Mouse (Mus musculus): ENCODE measurements at regions not wholly inside any gene's neighbourhood (a gene's known extent, or its start where the extent isn't known, plus 50 kb on each side); places are given as distances from the start of the nearest gene placed in this dataset.

DNA sequence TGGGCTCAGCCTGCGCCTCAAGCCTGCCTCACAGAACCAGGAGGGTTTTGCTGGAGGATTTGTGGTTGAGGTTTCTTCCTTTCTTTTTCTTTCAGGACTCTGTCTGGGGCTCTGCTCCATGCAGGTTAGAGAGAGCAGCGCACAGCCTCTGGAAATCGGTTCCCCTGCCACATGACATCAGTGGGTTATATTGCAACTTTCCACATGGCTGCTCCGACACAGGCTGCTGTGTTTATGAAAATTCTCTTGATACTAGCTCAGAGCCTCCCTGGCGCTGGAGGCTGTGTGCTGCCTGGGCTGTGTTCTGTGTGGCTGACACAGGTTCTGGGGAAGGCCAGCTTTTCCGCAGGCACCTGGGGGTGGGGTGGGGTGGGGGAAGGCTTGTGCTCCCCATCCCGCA is 178.7 kb upstream of the Gm4791 start:
- in situ Hi-C loops (cut with MboI, MseI), result no loop called here

DNA sequence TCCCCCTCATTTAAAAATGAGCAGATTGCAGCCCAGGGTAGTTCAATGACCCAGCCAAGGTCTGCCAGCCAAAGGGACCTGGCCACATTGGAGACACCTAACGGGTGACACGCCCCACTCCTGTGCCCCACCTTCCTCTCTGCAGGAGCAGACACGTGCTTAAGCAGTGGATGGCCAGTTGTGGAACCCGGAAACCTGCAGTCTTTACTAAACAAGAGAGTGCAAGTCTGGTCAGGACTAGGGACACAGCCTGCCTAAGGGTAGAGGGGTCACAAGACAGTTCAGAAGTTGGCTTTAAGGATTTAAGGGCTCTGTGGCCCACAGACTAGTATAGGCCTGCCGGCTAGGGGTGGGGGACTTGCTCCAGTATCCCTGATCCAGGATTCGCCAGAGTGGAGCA is 179.2 kb upstream of the Gm4791 start:
- in situ Hi-C loops (cut with MboI, MseI), result no loop called here

DNA sequence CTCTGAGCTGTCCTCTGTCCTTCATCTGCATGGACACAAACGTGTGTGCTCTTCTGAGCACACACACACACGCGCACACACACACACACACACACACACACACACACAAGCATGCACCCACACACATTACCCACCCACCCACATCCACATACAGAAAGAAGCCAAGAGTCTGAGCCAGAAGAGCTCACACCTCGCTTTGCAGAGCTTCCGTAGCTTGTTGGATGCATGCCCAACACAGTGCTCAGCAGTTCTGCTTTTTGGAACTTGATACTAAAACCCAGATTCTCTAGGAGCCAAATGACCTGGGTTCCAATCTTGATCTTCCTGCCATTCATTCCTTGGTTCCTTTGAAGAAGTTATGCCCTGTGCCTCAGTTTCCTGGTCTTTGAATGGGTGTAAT is 182.4 kb upstream of the Gm4791 start:
- in situ Hi-C loops (cut with MboI, MseI), result no loop called here

DNA sequence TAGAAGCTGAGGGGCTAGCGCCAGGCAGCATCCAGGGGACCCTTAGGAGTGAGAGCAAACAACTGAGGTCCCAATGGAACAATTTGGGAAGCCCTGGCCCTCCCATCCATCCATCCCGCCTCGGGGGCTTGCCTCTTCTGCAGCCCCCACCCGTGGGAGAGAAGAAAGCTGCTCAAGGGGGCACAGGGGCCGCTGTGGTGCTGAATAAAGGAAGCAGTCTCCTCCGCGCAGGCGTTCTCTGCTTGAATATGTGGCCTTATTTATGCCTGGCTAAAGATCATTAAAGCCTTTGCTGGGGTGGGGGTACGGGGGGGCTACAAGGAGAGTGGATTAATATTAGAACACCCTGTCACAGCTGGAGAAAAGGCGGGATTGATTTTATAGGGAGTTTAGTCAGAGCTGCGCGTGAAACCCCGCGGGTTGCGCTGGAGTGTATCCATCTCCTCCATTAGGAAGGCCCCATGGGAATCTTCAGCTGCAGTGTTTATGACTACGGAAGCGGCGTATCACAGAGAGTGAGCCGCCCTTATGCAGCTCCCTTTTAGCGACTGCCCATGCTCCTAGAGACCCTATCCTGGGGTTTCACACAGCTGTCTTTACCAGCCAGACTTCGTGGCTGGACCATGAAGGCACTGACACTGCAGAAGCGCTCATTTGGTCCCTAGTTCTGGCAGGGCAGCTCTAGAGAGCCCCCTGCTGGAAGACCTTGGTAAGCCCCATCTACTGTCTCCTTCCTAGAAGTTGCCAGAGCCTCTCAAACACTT is 183.9 kb upstream of the Gm4791 start:
- in situ Hi-C loops (cut with MboI, MseI), result no loop called here

DNA sequence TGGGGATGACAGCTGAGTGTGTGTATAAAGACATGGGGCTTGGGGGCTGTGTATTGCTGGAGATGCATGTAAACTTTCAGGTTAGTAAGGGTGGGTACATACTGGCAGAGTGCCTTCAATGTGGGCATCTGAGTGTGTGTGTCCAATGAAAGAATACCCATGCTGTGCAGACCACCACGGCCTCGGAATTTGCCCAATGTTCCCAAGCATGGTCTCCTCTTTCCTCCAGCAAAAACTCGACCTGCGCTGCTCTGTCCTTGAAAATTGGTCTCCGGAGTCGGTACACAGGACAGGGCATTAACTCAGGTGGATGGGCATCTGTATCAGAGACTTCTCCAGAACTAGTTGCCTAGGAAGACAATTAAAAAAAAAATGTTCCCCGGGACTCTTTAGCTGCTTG is 188.3 kb upstream of the Gm4791 start:
- in situ Hi-C loops (cut with MboI, MseI), result no loop called here

DNA sequence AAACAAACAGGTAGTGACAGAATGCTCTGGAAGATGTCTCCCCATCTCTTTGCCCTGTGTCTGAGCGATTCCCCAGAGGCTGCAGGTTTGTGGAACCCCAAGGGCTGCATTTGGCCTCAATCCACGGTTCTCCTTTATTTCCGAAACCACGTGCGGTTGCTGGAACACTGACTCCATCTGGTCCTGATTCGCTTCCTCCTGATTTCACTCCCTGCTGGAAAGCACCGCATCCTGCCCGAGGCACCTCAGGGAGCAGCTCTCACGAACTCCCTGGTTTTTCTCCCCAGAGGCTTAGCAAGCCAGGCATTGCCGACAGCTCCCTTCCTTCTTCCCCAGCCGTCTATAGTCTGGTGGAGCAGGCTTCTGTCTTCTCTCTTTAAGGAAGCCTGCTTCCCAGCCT is 203.1 kb upstream of the Gm4791 start:
- in situ Hi-C loops (cut with MboI, MseI), result no loop called here

DNA sequence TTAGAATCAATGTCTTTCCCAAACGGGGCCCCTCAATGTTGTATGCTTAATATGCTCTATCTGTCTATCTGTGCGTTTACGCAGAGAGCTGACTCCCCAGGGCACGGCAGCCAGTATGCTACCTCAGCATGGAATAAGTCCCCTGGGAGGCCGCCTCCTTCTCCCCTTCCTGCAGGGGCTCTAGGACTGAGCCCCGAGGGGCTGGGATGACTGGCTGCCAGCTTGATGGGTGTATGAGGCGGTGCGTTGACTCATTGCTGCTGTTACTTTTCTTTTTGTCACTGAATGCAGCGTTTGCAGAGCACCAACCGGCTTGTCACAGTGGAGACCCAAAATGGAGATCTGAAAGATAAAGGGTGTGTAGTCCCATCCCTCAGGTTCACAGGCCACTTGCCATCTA is 209.5 kb upstream of the Gm4791 start:
- in situ Hi-C loops (cut with MboI, MseI), result no loop called here

DNA sequence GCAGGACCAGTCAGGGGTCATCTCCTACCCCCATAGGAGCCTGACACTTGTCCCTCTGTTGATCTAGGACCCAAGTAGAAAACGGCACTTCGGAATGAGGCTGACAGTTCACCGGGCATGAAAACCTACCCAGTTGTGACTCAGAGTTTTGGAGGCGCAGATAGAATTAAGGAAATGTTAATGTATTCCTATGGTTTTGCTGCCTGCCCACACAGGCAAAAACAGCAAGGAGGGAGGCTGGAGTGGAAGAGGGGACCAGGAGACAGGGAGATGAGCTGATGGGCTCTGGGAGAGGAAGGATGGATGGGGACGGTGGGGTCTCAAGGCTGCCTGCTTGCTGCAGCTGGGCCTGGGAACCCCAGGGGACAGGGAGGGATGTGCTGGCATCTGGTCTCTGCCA is 210.1 kb upstream of the Gm4791 start:
- in situ Hi-C loops (cut with MboI, MseI), result no loop called here

DNA sequence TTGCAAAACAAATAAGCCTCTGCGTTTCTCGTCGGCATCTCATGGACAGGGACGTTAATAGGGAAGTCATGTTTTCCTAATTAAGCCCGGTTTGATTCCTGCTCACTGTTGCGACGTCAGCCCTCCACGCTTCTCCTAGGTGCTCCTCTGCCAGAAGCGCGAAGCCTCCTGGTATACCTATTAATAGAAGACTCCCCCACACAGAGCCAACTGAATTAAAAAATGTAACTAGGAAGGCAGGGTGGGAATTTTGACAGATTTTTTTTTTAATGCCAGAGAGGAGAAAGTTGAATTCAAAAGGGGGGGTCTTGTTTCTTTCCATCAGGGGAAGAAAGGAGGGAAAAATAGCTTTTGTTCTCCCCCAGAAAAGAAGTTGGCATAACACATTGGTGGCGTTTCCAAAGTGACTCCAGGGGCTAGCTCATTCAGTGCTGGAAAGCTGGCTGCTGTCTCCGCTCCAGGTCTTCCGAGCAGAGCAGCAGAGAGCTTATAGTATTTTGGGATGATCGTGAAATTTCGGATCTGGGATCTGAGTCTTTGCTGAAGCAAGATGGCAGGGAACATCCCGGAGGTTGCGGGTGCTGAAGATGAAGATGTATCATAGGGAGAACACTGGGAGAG is 214.1 kb upstream of the Gm4791 start:
- in situ Hi-C loops (cut with MboI, MseI), result no loop called here

DNA sequence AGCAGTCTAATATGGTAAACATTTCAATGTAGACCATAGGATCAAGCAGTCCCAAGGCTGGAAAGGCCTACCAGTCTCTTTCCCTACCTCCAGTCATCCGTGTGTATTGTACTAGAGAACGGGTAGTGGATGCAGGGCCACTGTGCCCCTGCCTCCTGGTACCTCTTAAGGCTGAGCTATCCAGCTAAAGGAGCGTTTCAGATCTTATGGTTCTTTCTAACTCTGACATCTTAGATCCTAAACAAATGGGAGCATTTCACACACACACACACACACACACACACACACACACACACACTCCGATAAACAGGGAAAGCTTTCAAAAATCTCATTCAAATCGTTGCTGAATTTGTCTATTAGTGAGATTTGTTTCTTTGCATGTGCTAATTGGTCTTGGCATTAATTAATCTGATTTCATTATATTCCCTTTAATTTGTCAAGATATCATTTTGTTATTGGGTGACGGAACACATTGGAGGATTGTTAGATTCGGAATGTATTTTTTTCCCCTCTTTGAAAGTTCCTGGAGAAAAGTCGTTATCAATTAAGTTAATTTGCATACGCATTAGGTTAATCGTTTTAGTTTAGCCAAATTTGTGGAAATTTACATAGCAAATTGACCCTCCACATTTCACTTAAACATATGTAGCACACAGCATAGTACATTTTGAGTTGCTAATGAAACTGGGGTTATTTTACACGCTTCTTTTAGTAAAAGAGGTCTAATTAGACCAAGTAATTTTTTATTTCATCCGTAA is 214.8 kb upstream of the Gm4791 start:
- in situ Hi-C loops (cut with MboI, MseI), result no loop called here

DNA sequence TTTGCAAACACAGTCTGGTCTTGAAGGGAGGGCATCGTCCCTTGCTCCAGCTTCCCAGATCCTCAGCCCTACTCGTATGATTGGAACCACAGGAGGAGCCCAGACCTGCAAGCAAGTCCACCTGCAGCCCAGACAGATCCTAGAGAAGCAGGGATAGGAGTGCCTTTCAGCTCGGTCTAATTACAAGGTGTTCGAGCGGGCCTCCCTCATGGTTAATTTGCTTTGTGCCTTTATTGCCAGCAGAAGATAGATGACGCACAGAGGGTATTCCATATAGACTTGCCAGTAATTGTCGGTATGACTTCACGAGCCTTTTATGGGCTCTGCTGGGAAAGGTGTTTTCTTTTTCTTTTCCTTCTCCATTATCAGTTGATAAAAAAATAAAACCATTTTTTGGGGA is 216.9 kb upstream of the Gm4791 start:
- in situ Hi-C loops (cut with MboI, MseI), result no loop called here

DNA sequence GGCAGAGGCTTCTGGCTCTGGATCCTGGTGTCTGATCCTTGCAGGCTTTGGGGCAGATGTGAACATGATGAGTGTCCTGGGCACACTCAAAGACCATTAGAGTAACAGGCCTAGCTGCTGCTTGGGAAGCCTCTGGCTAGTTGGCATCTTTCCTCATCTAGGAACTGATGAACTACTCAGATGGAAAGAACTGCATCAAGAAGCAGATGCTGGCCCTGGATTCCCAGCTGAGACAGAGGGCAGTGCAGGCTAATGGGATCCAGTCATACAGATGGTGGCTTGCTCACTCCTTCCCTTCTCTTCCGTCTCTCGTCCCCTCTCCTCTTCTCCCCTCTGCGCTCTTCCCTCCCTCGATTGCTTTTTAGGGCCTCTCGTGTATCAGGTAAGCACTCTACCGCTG is 219.8 kb upstream of the Gm4791 start:
- in situ Hi-C loops (cut with MboI, MseI), result no loop called here

DNA sequence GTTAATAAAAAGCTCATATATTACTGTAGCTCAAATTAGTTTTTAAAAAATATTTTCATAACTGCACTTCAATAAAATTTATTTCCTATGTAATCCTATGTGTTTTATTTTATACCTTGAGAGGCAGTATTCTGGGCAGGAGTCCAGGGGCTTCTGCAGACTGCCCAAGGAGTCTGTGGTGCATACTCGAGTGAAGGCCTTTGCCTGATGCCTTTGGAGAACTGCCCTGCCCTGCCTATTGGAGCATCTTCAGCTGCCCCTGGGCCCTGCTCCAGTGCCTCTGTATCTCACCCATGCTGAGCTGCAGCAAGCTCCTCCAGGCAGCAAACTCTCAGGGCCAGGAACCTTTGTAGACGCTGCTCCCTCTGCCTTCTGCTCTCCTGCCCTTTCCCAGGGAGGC is 223.7 kb upstream of the Gm4791 start:
- in situ Hi-C loops (cut with MboI, MseI), result no loop called here

DNA sequence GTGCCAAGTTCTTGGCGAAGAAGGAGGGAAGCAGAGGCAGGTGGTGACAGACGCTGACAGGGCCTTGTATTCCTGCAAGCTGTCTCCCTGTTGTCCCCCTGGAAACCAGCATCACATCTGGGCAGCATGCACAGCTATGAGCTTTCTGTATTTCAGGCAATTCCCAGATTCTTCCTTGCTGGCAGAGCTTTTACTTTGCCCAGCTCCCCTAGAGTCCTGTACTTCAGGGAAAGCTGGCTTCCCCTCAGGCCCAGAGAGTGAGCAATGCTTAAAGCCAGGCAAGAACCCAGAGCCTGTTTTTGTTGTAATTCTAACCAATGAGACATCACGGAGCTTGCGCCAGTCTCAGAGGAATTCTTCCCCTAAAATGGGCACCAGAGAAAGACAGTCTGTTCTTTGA is 238.3 kb upstream of the Gm4791 start:
- in situ Hi-C loops (cut with MboI, MseI), result no loop called here

DNA sequence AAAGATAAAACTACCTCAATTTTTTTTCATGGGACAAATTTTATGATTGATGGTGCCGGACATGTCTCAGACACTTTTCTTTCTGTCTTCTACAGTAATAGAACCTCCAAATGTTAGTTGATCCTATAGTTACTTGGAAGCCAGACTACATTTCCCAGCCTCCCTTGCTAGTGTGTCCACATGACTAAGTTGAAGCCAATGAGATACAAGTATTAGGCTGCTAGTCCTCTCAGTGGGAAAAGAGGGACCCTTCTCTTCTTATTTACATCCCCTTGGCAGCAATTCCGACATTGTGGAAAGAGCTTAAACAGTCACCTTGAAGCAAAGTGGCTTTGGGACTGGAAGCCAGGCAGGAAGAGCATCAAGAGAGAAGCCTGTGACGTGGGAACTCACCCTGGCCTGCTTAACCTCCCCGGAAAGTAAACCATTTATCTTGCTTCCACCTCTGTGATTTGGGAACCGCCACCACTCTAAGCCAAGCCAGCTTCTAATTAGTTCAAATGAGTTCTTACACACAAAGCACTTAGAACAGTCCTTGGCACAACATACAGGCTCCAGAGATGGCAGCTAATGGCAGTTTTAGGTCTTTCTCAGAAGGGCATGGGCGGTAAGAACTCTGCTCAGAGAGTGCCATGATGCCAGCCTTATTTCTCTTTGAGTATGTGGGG is 241.4 kb upstream of the Gm4791 start:
- in situ Hi-C loops (cut with MboI, MseI), result no loop called here

DNA sequence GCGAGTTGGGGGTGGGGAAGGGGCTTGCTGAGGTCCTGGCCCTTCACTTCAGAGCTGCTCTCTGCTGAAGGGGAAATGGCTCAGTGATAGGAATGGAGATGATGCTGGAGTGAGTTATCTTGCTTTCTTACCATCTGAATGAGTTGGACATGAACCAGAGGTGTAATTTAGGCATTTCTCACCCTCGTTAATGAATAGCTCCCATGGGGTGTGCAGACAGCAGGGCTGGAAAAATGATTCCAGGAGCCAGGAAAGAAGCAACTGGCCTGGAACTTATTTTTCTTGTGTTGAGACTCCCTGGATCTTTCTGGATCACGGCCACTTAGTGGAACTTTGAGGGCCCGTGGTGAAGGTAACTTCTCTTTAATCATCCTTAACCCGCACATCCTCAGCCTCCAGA is 246.6 kb upstream of the Gm4791 start:
- in situ Hi-C loops (cut with MboI, MseI), result no loop called here

DNA sequence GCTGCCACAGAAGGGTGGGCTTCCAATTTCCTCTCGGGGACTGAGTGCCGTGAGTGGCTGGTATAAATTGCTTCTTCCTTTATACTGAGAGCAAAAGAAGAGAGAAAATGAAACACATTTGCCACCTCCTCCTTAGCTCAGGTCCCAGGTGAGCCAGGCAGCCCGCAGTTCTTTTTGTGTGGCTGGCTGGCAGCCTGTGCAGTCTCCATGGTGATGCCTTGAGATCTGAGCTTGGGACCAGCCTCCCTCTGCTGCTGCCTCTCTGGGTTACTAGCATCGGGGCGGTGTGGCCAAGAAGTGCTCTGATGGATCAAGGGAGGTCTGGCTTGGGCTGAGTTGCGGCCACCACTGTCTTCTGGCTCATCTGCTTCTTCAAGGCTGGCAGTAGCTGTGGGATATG is 249.1 kb upstream of the Gm4791 start:
- in situ Hi-C loops (cut with MboI, MseI), result no loop called here

DNA sequence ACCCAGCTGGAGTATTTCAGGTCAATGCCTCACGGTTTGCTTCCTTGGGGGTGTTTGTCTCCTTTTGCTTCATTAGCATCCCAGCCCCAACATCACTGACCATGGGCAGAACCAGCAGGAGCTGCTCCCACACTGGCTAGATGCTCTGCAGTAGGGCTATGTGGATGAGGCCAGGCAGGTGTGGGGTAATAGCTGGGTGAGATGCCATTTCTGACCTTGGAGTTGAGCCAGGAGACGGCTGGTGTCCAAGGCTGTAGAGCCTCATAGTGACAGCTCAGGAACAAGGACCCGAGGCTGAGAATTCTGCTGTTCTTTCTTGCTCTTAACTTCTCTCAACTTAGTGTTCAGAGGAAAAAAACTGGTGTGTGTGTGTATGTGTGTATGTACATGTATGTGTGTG is 252.3 kb upstream of the Gm4791 start:
- in situ Hi-C loops (cut with MboI, MseI), result no loop called here

DNA sequence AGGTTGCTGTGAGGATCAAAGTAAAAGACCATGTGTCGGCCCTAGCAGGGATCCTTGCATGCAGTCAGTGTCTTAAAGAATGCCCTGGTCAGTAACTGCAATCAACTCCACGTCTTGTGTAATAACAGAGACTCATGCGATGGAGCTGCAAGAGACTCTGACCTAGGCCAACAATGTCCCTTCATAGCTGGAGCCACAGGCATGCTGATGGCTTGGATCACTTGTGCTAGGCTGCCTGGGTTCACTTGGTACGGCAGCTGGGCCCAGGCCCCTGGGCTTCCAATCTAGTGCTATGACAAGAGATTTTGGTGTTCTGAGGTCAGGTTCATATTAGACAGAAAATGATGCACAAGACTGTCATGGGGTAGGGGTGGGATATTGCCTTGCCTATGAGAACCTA is 258.0 kb upstream of the Gm4791 start:
- in situ Hi-C loops (cut with MboI, MseI), result no loop called here

DNA sequence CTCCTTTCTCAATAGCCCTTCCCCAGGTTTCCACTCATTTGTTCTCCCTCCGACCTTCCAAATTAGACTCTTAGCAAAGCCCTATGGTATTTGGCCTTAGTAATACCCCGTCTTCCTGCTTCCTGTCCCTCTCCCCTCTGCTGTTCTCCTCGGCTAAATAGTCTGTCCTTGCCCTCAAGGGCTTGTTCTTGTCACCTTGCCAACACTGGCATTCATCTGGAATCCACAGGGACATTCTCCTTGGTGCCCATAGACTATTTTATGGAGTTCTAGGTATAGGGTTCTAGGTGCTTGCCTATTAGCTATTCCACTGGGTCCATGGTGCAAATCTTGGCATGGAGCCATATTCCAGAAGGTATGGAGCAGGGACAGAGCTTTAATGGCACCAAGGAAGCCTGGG is 259.2 kb upstream of the Gm4791 start:
- in situ Hi-C loops (cut with MboI, MseI), result loop anchor here (5.0 kb wide), 1 partner anchor 963 kb away; no protein-coding TSS in a partner anchor

DNA sequence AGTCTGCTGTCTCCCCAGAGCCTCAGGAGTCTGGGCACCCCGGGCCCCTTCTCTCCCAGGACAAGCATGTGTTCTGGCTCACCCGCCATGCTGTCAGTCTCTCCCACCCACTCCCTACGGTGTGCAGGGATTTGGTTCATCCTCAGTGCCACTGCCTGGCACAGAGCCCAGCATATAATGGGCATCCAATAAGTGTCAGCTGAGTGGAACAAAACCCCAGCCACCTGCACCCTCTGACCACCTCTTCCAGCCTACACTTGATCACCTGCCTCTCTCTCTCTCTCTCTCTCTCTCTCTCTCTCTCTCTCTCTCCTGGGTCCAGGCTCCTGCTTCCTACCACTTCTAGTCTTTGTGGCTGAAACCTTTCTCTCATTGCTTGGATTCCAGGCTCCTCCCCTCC is 259.9 kb upstream of the Gm4791 start:
- in situ Hi-C loops (cut with MboI, MseI), result loop anchor here (5.0 kb wide), 1 partner anchor 964 kb away; no protein-coding TSS in a partner anchor

DNA sequence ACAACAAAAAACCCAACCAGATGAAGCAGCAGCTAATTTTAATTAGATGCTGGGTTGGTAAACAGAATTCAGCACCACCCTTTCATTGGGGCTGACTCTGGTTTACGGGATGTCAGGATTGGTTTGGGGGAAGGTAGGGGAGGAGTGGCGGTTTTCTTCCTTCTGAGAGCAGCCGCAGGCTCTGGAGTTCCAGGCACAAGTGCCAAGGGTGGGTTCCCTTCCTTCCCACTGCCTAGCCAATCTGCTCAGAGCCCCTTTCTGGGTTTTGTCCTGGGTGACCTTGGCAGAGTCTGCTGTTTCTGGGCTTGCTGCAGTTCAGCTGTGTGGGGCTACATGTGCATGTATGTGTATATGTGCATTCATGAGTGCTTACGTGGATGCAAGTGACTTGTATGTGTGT is 260.5 kb upstream of the Gm4791 start:
- in situ Hi-C loops (cut with MboI, MseI), result loop anchor here (5.0 kb wide), 1 partner anchor 964 kb away; no protein-coding TSS in a partner anchor
